Mouse (Mus musculus): Measurements from ENCODE around the gene Apod. TPM values are rescaled to one million over a fixed set of nuclear protein-coding genes. Genes with fewer than 3 reads are reported as not detected.
"Not testable (repeated sequence)": the region's sequence is repeated elsewhere in the genome, so short reads cannot be mapped to it uniquely, and the experiment has no call there.

Apod gene
- polyA plus RNA-seq, 1 experiment from 2014 or later = 0.11 TPM

DNA sequence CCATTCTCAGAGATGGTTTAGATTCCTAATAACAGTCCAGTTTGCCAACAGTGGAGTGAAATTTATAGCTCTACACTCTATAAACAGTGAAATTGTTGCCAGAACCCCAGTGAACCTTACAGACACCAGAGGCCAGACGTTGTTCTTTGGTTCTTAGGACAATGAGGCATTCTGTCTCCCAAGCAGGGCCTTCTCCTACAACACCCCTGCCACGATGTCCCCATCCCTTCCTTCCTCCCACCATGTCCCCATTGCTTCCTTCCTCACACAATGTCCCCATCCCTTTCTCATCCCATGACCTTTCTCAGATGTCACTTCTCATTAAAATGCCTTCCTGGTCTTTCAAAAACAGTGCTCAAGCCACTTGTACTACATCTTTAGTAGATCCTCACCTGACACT is 3.8 kb upstream of the Apod start:
- WGBS (ENCODE audit: insufficient replicate concordance) = 53% methylated on average over 2 of the region's 2 CpGs
- ATAC-seq (no peak), DNase-seq (no peak)
- no peaks in the 10 kb centered on the region for H3K36me3 ChIP-seq (replicated peaks; ENCODE audit: insufficient read depth, low read length)
- H3K27me3 ChIP-seq (ENCODE audit: insufficient read depth, low read length) = no peaks in the 10 kb centered on the region
- no peak overlapping the region for H3K4me2 ChIP-seq (ENCODE audit: low read depth, low read length)
- no peak overlapping the region for H3K4me3 ChIP-seq (ENCODE audit: low read depth, low read length)
- H3K27ac ChIP-seq (ENCODE audit: low read depth) = no peak overlapping the region
- no peaks in the 10 kb centered on the region for H3K9me3 ChIP-seq (ENCODE audit: low read length)
- peaks cover 4% of the 10 kb centered on the region; the same call in 1 of the 2 replicates for H3K4me1 ChIP-seq (ENCODE audit: insufficient read depth)
- TF ChIP-seq EP300 (IDR thresholded peaks at IDR 0.05; ENCODE audit: low read depth) = no peak
- TF ChIP-seq CTCF (IDR thresholded peaks at IDR 0.05; ENCODE audit: low read depth) = no peak
- H3K9ac ChIP-seq (replicated peaks) = no peak overlapping the region

DNA sequence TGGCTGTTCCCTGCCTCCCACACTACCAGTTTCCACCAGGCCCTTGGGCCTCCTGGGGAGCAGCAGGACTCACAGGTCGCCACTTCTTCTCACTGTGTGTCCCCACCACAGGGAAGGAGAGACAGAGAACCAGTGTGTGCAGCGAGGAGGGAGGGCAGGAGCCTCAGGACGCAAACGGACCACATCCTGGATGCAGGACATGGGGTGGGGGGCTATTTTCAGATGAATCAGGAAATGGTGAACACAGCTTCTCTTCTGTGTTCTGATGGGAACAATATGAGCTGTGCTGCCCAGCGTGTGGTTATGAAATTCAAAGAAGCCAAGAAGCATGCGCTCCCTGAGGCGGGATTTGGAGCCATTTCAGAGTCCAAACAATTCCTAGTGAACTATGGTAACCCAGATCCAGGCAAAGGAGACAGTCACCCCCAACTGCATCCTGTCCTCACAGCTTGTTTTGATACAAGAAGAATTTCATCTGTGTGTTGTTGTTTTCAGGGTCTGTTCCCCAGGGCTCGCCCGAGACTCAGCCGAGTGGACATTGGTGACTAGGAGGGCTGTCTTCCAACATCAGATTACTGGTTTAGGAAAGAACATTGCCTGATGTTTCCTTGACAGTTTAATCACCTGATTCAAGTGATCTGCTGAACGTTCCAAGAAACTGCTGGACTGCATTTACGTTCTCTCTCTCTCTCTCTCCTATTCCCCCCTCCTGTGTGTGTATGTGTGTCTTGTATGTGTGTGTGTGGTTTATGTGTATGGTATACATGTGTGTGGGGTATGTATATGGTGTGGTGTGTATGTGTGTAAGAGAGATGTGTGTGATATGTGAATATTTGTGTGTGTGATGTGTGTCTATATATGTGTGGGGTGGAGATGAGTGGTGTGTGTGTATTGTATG is 1.9 kb upstream of the Apod start:
- not testable (repeated sequence) for H3K9me3 ChIP-seq (ENCODE audit: low read length); H3K4me1 ChIP-seq (ENCODE audit: insufficient read depth); H3K36me3 ChIP-seq (replicated peaks; ENCODE audit: insufficient read depth, low read length); H3K9ac ChIP-seq (replicated peaks); H3K27ac ChIP-seq (ENCODE audit: low read depth); DNase-seq; H3K4me2 ChIP-seq (ENCODE audit: low read depth, low read length); H3K4me3 ChIP-seq (ENCODE audit: low read depth, low read length); H3K27me3 ChIP-seq (ENCODE audit: insufficient read depth, low read length)
- peak; percentile 39; the same call in 1 of the 2 replicates for TF ChIP-seq EP300 (IDR thresholded peaks at IDR 0.05; ENCODE audit: low read depth)
- 50% methylated on average over 12 of the region's 12 CpGs for WGBS (ENCODE audit: insufficient replicate concordance)
- 0 out of 2 replicates have a peak, but pooled peaks have one; percentile 13 for ATAC-seq

- ATAC-seq = no peak
- Histone ChIP-seq H3K27me3 (ENCODE audit: insufficient read depth, low read length) (no peaks in the 10 kb centered on the region), H3K9ac (replicated peaks) (no peak overlapping the region), H3K36me3 (replicated peaks; ENCODE audit: insufficient read depth, low read length) (no peaks in the 10 kb centered on the region), H3K27ac (ENCODE audit: low read depth) (no peak overlapping the region), H3K4me3 (ENCODE audit: low read depth, low read length) (no peak overlapping the region), H3K4me1 (ENCODE audit: insufficient read depth) (peaks cover 4% of the 10 kb centered on the region; the same call in 1 of the 2 replicates), H3K9me3 (ENCODE audit: low read length) (no peaks in the 10 kb centered on the region), H3K4me2 (ENCODE audit: low read depth, low read length) (no peak overlapping the region)
- TF ChIP-seq EP300 (IDR thresholded peaks at IDR 0.05; ENCODE audit: low read depth) (no peak), CTCF (IDR thresholded peaks at IDR 0.05; ENCODE audit: low read depth) (no peak)
- 65% methylated on average over 4 of the region's 4 CpGs for WGBS (ENCODE audit: insufficient replicate concordance)
- no peak for DNase-seq
Observed at GRCm38 (mm10) chr16:31315294-31315693, 686 bp upstream of the Apod start.

GRCm38 (mm10) chr16:31313611-31314010 is 997 bp downstream of the Apod start:
- Histone ChIP-seq H3K27ac (ENCODE audit: low read depth) (no peak overlapping the region), H3K4me1 (ENCODE audit: insufficient read depth) (peaks cover 4% of the 10 kb centered on the region; the same call in 1 of the 2 replicates), H3K36me3 (replicated peaks; ENCODE audit: insufficient read depth, low read length) (no peaks in the 10 kb centered on the region), H3K27me3 (ENCODE audit: insufficient read depth, low read length) (no peaks in the 10 kb centered on the region), H3K4me2 (ENCODE audit: low read depth, low read length) (no peak overlapping the region), H3K9ac (replicated peaks) (no peak overlapping the region), H3K9me3 (ENCODE audit: low read length) (no peaks in the 10 kb centered on the region), H3K4me3 (ENCODE audit: low read depth, low read length) (no peak overlapping the region)
- DNase-seq (no peak), ATAC-seq (no peak)
- TF ChIP-seq EP300 (IDR thresholded peaks at IDR 0.05; ENCODE audit: low read depth) (no peak), CTCF (IDR thresholded peaks at IDR 0.05; ENCODE audit: low read depth) (no peak)
- 76% methylated on average over 2 of the region's 2 CpGs for WGBS (ENCODE audit: insufficient replicate concordance)

- Histone ChIP-seq H3K27me3 (ENCODE audit: insufficient read depth, low read length) (no peaks in the 10 kb centered on the region), H3K4me1 (ENCODE audit: insufficient read depth) (no peaks in the 10 kb centered on the region), H3K4me2 (ENCODE audit: low read depth, low read length) (no peak overlapping the region), H3K4me3 (ENCODE audit: low read depth, low read length) (no peak overlapping the region), H3K9me3 (ENCODE audit: low read length) (no peaks in the 10 kb centered on the region), H3K36me3 (replicated peaks; ENCODE audit: insufficient read depth, low read length) (no peaks in the 10 kb centered on the region), H3K9ac (replicated peaks) (no peak overlapping the region), H3K27ac (ENCODE audit: low read depth) (no peak overlapping the region)
- DNase-seq = no peak
- ATAC-seq = no peak
- TF ChIP-seq CTCF (IDR thresholded peaks at IDR 0.05; ENCODE audit: low read depth) = no peak
- TF ChIP-seq EP300 (IDR thresholded peaks at IDR 0.05; ENCODE audit: low read depth) = no peak
- 65% methylated on average over 3 of the region's 3 CpGs for WGBS (ENCODE audit: insufficient replicate concordance)
Observed at GRCm38 (mm10) chr16:31312296-31312695, 2.3 kb downstream of the Apod start.

GRCm38 (mm10) chr16:31305199-31305919 is 9.2 kb downstream of the Apod start:
- Histone ChIP-seq H3K4me2 (ENCODE audit: low read depth, low read length) (no peak overlapping the region), H3K4me1 (ENCODE audit: insufficient read depth) (no peaks in the 10 kb centered on the region; the same call in 1 of the 2 replicates), H3K9me3 (ENCODE audit: low read length) (no peaks in the 10 kb centered on the region), H3K27ac (ENCODE audit: low read depth) (no peak overlapping the region), H3K4me3 (ENCODE audit: low read depth, low read length) (no peak overlapping the region), H3K9ac (replicated peaks) (no peak overlapping the region), H3K36me3 (replicated peaks; ENCODE audit: insufficient read depth, low read length) (no peaks in the 10 kb centered on the region), H3K27me3 (ENCODE audit: insufficient read depth, low read length) (no peaks in the 10 kb centered on the region)
- no peak for DNase-seq
- ATAC-seq = no peak
- WGBS (ENCODE audit: insufficient replicate concordance) = 83% methylated on average over 5 of the region's 5 CpGs
- TF ChIP-seq CTCF (IDR thresholded peaks at IDR 0.05; ENCODE audit: low read depth) (no peak), EP300 (IDR thresholded peaks at IDR 0.05; ENCODE audit: low read depth) (no peak)
